Mouse (Mus musculus) right cerebral cortex, postnatal 36 days (tissue): ENCODE measurements around the gene Parp14.
"Not testable (repeated sequence)": the region's sequence is repeated elsewhere in the genome, so short reads cannot be mapped to it uniquely, and the experiment has no call there.

ENCODE experiments used
- DNase-seq, 2 experiments: peaks; one replicate each; pipeline ENCODE4 v3.0.0; 2022; ENCODE audit warnings: low spot score in 2 of 2, mixed read lengths in 1 of 2

Gene Parp14

GRCm38 (mm10) chr16:35871048-35871851 lies at the start of gene Parp14:
TSS of gene Parp14 (minus strand) at chr16:35871544.
- no peak for DNase-seq

GRCm38 (mm10) chr16:35918721-35919543 lies 47.6 kb upstream of the Parp14 start:
- DNase-seq, result no peak

GRCm38 (mm10) chr16:35914301-35914700 lies 43.0 kb upstream of the Parp14 start:
- DNase-seq, result no peak

GRCm38 (mm10) chr16:35913526-35913925 lies 42.2 kb upstream of the Parp14 start:
- no peak for DNase-seq

GRCm38 (mm10) chr16:35911449-35911848 lies 40.1 kb upstream of the Parp14 start:
- DNase-seq, result no peak

- no peak for DNase-seq
Measured at GRCm38 (mm10) chr16:35907432-35908201, 36.3 kb upstream of the Parp14 start.

- DNase-seq, result no peak
Measured at GRCm38 (mm10) chr16:35906887-35907286, 35.5 kb upstream of the Parp14 start.

- no peak for DNase-seq
Measured at GRCm38 (mm10) chr16:35905819-35906485, 34.6 kb upstream of the Parp14 start.

- no peak for DNase-seq
Measured at GRCm38 (mm10) chr16:35905355-35905754, 34.0 kb upstream of the Parp14 start.

GRCm38 (mm10) chr16:35904121-35904736 lies 32.9 kb upstream of the Parp14 start:
- no peak for DNase-seq

- no peak for DNase-seq
Measured at GRCm38 (mm10) chr16:35903014-35903640, 31.8 kb upstream of the Parp14 start.

- DNase-seq, result no peak
Measured at GRCm38 (mm10) chr16:35900541-35900940, 29.2 kb upstream of the Parp14 start.

GRCm38 (mm10) chr16:35894997-35895396 lies 23.7 kb upstream of the Parp14 start:
- DNase-seq, result no peak

GRCm38 (mm10) chr16:35891603-35892002 lies 20.3 kb upstream of the Parp14 start:
- not testable (repeated sequence) for DNase-seq

GRCm38 (mm10) chr16:35890645-35891044 lies 19.3 kb upstream of the Parp14 start:
- DNase-seq, result no peak

- no peak for DNase-seq
Measured at GRCm38 (mm10) chr16:35888910-35889309, 17.6 kb upstream of the Parp14 start.

GRCm38 (mm10) chr16:35888174-35888573 lies 16.8 kb upstream of the Parp14 start:
- no peak for DNase-seq

- DNase-seq, result no peak
Measured at GRCm38 (mm10) chr16:35874416-35874815, 3.1 kb upstream of the Parp14 start.

GRCm38 (mm10) chr16:35872410-35873006 lies 1.2 kb upstream of the Parp14 start:
- no peak for DNase-seq

GRCm38 (mm10) chr16:35871898-35872297 lies 554 bp upstream of the Parp14 start:
- DNase-seq, result no peak
